Mouse (Mus musculus) heart, postnatal 36 days (tissue): ENCODE results near the gene Cbl. TPM values are rescaled to one million over a fixed set of nuclear protein-coding genes. Genes with fewer than 3 reads are reported as not detected.

Experiments used
- DNase-seq, 2 experiments: peaks; one replicate each; pipeline ENCODE4 v3.0.0; 2021 to 2022
- intact Hi-C: fragments of 180-260 bp; cut with DNase I; formaldehyde crosslinking; loops from one replicate; pipeline ENCODE4 v1.15.1; 2025
- total RNA-seq, 2 experiments: library from RNA; stranded (reverse); gene quantifications; 2 replicates each; pipeline ENCODE4 v1.2.3; 2021

Cbl gene
- total RNA-seq, 2 experiments from 2014 or later: 17.7 to 22.6 TPM

- intact Hi-C loops: no loop called here
- DNase-seq: no peak
These were observed 7.6 kb upstream of the Cbl start for GRCm38 (mm10) chr9:44241418-44241817.

GRCm38 (mm10) chr9:44240911-44241310 lies 7.1 kb upstream of the Cbl start:
- DNase-seq: no peak
- intact Hi-C loops: no loop called here

GRCm38 (mm10) chr9:44240399-44240798 lies 6.5 kb upstream of the Cbl start, which contains the start of gene Ccdc153:
Gene Ccdc153, plus strand, starts transcription at chr9:44240676.
- intact Hi-C loops: no loop called here
- no peak for DNase-seq

GRCm38 (mm10) chr9:44239447-44239846 lies 5.6 kb upstream of the Cbl start:
- intact Hi-C loops: loop anchor here (1.0 to 10.0 kb wide), 3 partner anchors 29 to 255 kb away; partner anchors contain the start of gene Nlrx1
- DNase-seq: peak; percentile 51 to 58

GRCm38 (mm10) chr9:44238501-44239190 lies 4.8 kb upstream of the Cbl start:
- intact Hi-C loops: loop anchor here (1.0 to 10.0 kb wide), 3 partner anchors 30 to 254 kb away; partner anchors contain the start of gene Nlrx1
- no peak for DNase-seq

GRCm38 (mm10) chr9:44237128-44237527 lies 3.3 kb upstream of the Cbl start:
- no peak for DNase-seq
- intact Hi-C loops: loop anchor here (10.0 kb wide), 1 partner anchor 252 kb away; no protein-coding TSS in a partner anchor

GRCm38 (mm10) chr9:44236601-44237000 lies 2.8 kb upstream of the Cbl start:
- DNase-seq: no peak
- intact Hi-C loops: loop anchor here (10.0 kb wide), 1 partner anchor 252 kb away; no protein-coding TSS in a partner anchor

GRCm38 (mm10) chr9:44234479-44235427 lies 904 bp upstream of the Cbl start:
- DNase-seq: peak; percentile 49 to 67

GRCm38 (mm10) chr9:44233021-44233801 lies 638 bp downstream of the Cbl start:
- DNase-seq: peak in 1 of 2 experiments; percentile 37
- intact Hi-C loops: loop anchor here (1.0 to 10.0 kb wide), 2 partner anchors 107 to 248 kb away; no protein-coding TSS in a partner anchor

More at GRCm38 (mm10) chr9:44234479-44235427, 904 bp upstream of the Cbl start:
- intact Hi-C loops: loop anchor here (2.0 to 10.0 kb wide), 2 partner anchors 54 to 250 kb away; no protein-coding TSS in a partner anchor

GRCm38 (mm10) chr9:44231609-44232008 lies 2.2 kb downstream of the Cbl start:
- intact Hi-C loops: loop anchor here (10.0 kb wide), 1 partner anchor 247 kb away; no protein-coding TSS in a partner anchor
- no peak for DNase-seq

- intact Hi-C loops: no loop called here
- DNase-seq: no peak
These were observed 7.9 kb downstream of the Cbl start for GRCm38 (mm10) chr9:44225993-44226392.

- DNase-seq: no peak
- intact Hi-C loops: no loop called here
These were observed 20.3 kb downstream of the Cbl start for GRCm38 (mm10) chr9:44213538-44213937.

- intact Hi-C loops: no loop called here
- no peak for DNase-seq
These were observed 21.4 kb downstream of the Cbl start for GRCm38 (mm10) chr9:44212406-44212805.

- no peak for DNase-seq
- intact Hi-C loops: no loop called here
These were observed 24.4 kb downstream of the Cbl start for GRCm38 (mm10) chr9:44209416-44209815.

GRCm38 (mm10) chr9:44207840-44208239 lies 26.0 kb downstream of the Cbl start:
- DNase-seq: no peak
- intact Hi-C loops: no loop called here

GRCm38 (mm10) chr9:44200458-44200857 lies 33.4 kb downstream of the Cbl start:
- intact Hi-C loops: no loop called here
- DNase-seq: no peak

GRCm38 (mm10) chr9:44199580-44199979 lies 34.3 kb downstream of the Cbl start:
- intact Hi-C loops: no loop called here
- no peak for DNase-seq

- no peak for DNase-seq
- intact Hi-C loops: no loop called here
These were observed 34.7 kb downstream of the Cbl start for GRCm38 (mm10) chr9:44199166-44199565.

GRCm38 (mm10) chr9:44196354-44196753 lies 37.5 kb downstream of the Cbl start:
- DNase-seq: no peak
- intact Hi-C loops: no loop called here

- intact Hi-C loops: no loop called here
- no peak for DNase-seq
These were observed 39.8 kb downstream of the Cbl start for GRCm38 (mm10) chr9:44194000-44194399.
